Mouse (Mus musculus) spleen, adult 2 months (tissue): Measurements from ENCODE around the gene Capns1. TPM values are rescaled to one million over a fixed set of nuclear protein-coding genes. Genes with fewer than 3 reads are reported as not detected.

Experiments used
- DNase-seq, 2 experiments: peaks; one replicate each; pipeline versions ENCODE4 v3.0.0 to v3.0.0-alpha.2; 2012 to 2021; ENCODE audit warnings: low spot score in 2 of 2, low read depth in 1 of 2
- H3K27ac ChIP-seq: fragments of 200-500 bp; 2 replicates; pipeline ENCODE4 v1.5.1; 2012; ENCODE audit warnings: low read length, inconsistent platforms; ENCODE audit not compliant: insufficient read depth
- H3K27me3 ChIP-seq: fragments of 200-500 bp; 2 replicates; pipeline ENCODE4 v1.6.1; 2012; ENCODE audit warnings: mild to moderate bottlenecking, moderate library complexity, low read length, inconsistent platforms; ENCODE audit not compliant: control insufficient read depth, insufficient read depth
- H3K36me3 ChIP-seq: fragments of 200-500 bp; 2 replicates; pipeline ENCODE4 v1.6.1; 2012; ENCODE audit warnings: mild to moderate bottlenecking, low read length, inconsistent platforms; ENCODE audit not compliant: control insufficient read depth, insufficient read depth
- H3K4me1 ChIP-seq: fragments of 200-500 bp; 2 replicates; pipeline ENCODE4 v1.6.1; 2011; ENCODE audit warnings: inconsistent platforms; ENCODE audit not compliant: control insufficient read depth, insufficient read depth, insufficient read length
- H3K4me3 ChIP-seq: fragments of 200-500 bp; 2 replicates; pipeline ENCODE4 v1.5.1; 2011; ENCODE audit warnings: mild to moderate bottlenecking, inconsistent platforms; ENCODE audit not compliant: insufficient read depth, insufficient read length; ENCODE audit errors: extremely low read depth
- CTCF ChIP-seq: fragments of 200-500 bp; IDR thresholded peaks from 2 replicates; pipeline ENCODE4 v1.5.1; 2011; ENCODE audit warnings: mild to moderate bottlenecking, inconsistent platforms; ENCODE audit not compliant: insufficient read depth, insufficient read length, insufficient replicate concordance; ENCODE audit errors: extremely low read depth
- POLR2A ChIP-seq: fragments of 200-500 bp; IDR thresholded peaks from 2 replicates; pipeline ENCODE4 v1.6.1; 2011; ENCODE audit warnings: low read depth, low read length, inconsistent platforms
- WGBS: fragments of 180-500 bp; shearing (Covaris S2); methylation state at CpG from one replicate; pipeline ENCODE4 v1.1.7; 2018; 5-methylcytosine and 5-hydroxymethylcytosine counted together
- polyA plus RNA-seq: library from polyadenylated mRNA; depleted of rRNA; stranded (reverse); fragments of >200 nt; gene quantifications from 2 replicates; pipeline ENCODE4 v1.2.3, GENCODE M21; 2012

Gene Capns1
- polyA plus RNA-seq, 1 experiment, result 414 TPM

DNA sequence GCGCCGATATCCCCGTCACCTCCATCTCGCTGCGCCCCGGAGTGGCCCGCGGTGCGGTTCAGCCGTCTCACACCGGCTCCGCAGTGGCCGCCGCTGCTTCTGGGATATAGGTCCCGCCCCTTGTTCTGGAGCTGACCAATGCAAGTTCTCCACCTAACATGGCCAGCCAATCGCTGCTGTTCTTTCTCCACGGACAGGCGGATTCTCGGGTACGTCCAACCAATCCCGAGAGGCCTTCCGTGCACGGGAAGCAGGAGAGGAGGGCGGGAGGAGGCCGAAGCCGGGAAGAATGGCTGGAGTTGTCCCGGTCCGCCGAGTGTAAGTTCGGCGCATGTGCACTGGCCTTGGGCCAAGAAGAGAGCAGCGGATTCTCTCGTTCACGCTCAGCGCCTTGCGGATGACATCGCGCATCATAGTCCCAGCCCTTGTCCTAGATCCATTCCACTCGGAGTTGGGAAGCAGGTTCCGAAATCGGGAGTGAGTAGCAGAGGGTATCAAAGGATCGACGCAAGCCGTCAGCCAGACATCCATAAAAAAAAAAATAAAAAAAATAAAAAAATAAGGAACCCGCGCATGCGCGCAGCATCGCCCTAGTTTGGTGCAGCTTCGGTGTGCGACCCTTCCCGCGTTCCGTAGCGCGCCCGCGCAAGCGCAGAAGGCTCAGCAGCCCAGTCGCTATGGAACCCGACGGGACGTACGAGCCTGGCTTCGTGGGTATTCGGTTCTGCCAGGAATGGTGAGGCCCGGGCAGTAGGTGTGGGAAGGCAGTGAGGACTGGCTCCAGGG lies 33.3 kb upstream of the Capns1 start, which contains the start of the genes Polr2i and Tbcb:
Polr2i (plus strand) TSS at position 280 of the 786 bp plus-strand sequence.
Tbcb (minus strand) TSS at position 604 of the 786 bp plus-strand sequence.
- under 1% methylated on average over 66 of the region's 67 CpGs for WGBS
- TF ChIP-seq POLR2A, result peak; percentile 53
- no peak for TF ChIP-seq CTCF
- no peaks in the 10 kb centered on the region for H3K27me3 ChIP-seq
- peak within 1 kb of the TSS; percentile 88 for H3K27ac ChIP-seq
- peaks cover 2% of the 10 kb centered on the region for H3K36me3 ChIP-seq
- H3K4me1 ChIP-seq, result no peaks in the 10 kb centered on the region; the same call in 1 of the 2 replicates
- peak within 1 kb of the TSS; percentile 85 for H3K4me3 ChIP-seq
- DNase-seq, result peak; percentile 94 to 95

DNA sequence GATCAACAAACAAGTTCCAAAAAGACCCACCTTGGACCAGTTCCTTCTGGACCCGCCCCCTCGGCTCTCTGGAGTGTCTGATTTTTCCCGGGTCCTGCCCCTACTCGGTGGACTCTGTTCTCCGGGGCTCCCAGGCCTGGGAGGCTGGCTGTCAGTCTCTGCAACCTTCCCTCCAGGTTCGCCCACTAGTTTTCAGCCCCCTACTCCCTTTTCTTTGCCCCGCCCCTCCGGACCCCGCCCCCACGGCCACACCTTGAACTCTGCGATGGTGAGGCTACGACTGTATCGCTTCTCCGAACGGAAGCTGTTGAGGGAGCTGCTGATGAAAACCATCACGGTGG lies 32.7 kb upstream of the Capns1 start:
- Histone ChIP-seq H3K27me3 (no peaks in the 10 kb centered on the region), H3K36me3 (peaks cover 5% of the 10 kb centered on the region), H3K27ac (0 out of 2 replicates have a peak overlapping the region, but pooled peaks have one; percentile 34), H3K4me3 (peak overlapping the region; percentile 85), H3K4me1 (no peaks in the 10 kb centered on the region; the same call in 1 of the 2 replicates)
- DNase-seq, result no peak
- WGBS, result under 1% methylated on average over 16 of the region's 16 CpGs
- no peak for TF ChIP-seq POLR2A
- no peak for TF ChIP-seq CTCF

DNA sequence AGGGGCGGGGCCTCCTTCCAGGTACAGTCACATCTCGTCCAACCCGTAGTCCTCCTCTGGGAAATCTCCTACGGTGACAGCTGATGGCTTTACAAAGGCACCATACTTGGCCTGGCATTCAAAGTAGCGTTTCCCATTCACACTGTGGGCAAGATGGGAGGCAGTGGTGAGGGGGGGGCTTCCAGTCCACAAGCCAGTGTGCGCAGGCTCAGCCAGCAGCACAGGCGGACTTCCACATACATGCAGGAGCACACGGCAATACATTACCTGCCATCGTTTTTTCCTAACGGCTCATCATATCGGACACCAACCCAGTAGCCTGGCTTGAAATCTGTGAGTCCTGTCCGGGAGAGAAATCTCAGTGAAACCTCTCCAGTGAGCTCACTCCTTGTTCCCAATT lies 25.6 kb upstream of the Capns1 start:
- TF ChIP-seq CTCF (no peak), POLR2A (no peak)
- Histone ChIP-seq H3K27me3 (no peaks in the 10 kb centered on the region), H3K4me1 (peaks cover under 1% of the 10 kb centered on the region; the same call in 1 of the 2 replicates), H3K4me3 (no peak overlapping the region), H3K27ac (no peak overlapping the region), H3K36me3 (peaks cover 22% of the 10 kb centered on the region)
- WGBS, result 91% methylated on average over 12 of the region's 12 CpGs
- DNase-seq, result no peak

DNA sequence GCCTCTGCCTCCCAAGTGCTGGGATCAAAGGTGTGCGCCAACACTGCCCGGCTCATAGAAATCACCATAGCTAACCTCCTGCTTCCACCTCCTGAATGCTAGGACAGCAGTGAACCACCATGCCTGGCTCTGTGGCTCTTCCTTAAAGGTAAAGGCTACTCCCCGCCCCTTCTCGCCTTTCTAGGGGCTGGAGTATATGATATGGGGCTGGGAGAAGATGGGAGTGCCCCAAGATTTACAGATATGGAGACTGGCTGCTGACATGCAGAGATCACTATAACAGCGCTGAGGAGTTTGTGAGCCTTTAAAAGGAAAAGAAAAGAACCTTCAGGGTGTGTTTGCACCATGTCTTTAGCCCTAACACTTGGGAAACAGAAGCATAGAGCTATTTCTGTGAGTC lies 23.6 kb upstream of the Capns1 start:
- Histone ChIP-seq H3K27me3 (no peaks in the 10 kb centered on the region), H3K4me1 (peaks cover 5% of the 10 kb centered on the region; the same call in 1 of the 2 replicates), H3K27ac (no peak overlapping the region), H3K36me3 (peaks cover 22% of the 10 kb centered on the region), H3K4me3 (no peak overlapping the region)
- DNase-seq, result no peak
- TF ChIP-seq POLR2A, result no peak
- TF ChIP-seq CTCF, result no peak
- 88% methylated on average over 5 of the region's 5 CpGs for WGBS

DNA sequence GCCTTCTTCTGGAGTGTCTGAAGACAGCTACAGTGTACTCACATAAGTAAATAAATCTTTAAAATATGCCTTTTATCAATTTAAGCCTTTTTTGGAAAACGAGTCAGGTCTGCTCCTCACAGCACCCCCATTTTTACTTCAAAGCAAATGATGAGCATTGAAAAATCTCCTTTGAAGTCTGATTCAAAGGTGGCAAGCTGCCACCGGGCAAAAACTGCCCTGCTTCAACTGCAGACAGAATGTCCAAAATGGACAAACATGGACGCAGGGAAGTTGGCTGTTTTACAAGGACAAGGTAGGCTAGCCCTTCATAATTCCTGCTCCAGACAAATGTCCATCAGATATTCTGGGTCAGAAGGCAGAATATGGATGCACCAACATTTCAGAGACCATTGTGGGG lies 22.8 kb upstream of the Capns1 start:
- TF ChIP-seq POLR2A (no peak), CTCF (no peak)
- WGBS, result 77% methylated on average over 3 of the region's 3 CpGs
- Histone ChIP-seq H3K36me3 (peaks cover 18% of the 10 kb centered on the region), H3K4me1 (peaks cover 5% of the 10 kb centered on the region; the same call in 1 of the 2 replicates), H3K27me3 (no peaks in the 10 kb centered on the region), H3K4me3 (no peak overlapping the region), H3K27ac (no peak overlapping the region)
- no peak for DNase-seq

DNA sequence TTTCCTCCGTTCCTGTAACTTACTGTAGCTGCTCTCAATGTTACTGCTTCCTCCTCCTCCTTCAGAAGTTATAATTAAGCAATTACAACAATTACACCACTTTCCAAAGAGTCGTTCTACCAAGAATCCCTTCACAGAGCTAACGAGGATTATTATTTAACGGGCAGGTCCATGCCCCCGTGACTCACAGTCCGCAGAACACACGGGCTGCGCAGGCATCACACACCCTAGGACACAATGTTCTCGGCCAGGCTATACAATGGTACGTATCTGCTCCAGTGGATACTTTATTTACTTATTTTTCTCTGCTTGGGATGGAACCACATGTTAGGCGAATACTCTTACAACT lies 21.4 kb upstream of the Capns1 start:
- Histone ChIP-seq H3K4me3 (peak overlapping the region; percentile 48; the same call in 1 of the 2 replicates), H3K27ac (no peak overlapping the region), H3K4me1 (peaks cover 5% of the 10 kb centered on the region; the same call in 1 of the 2 replicates), H3K36me3 (peaks cover 11% of the 10 kb centered on the region), H3K27me3 (no peaks in the 10 kb centered on the region)
- DNase-seq, result no peak
- TF ChIP-seq POLR2A (no peak), CTCF (no peak)
- 11% methylated on average over 11 of the region's 11 CpGs for WGBS
